Mouse (Mus musculus) gastrocnemius, postnatal 4 days (tissue): ENCODE measurements around the gene Brox. TPM values are rescaled to one million over a fixed set of nuclear protein-coding genes. Genes with fewer than 3 reads are reported as not detected.

ENCODE experiments used
- DNase-seq, 2 experiments: peaks; one replicate each; pipeline ENCODE4 v3.0.0; 2021 to 2022; ENCODE audit warnings: low spot score in 2 of 2, mixed read lengths in 2 of 2
- total RNA-seq, 2 experiments: library from RNA; stranded (reverse); gene quantifications; 2 replicates each; pipeline ENCODE4 v1.2.3; 2021

Gene Brox
- total RNA-seq, 2 experiments from 2014 or later: 27.6 to 38.2 TPM

GRCm38 (mm10) chr1:183272867-183273818, 23.9 kb downstream of the Brox start:
- DNase-seq: no peak

- DNase-seq: no peak
These were observed 29.4 kb downstream of the Brox start for GRCm38 (mm10) chr1:183267666-183268065.

- DNase-seq: no peak
These were observed 31.1 kb downstream of the Brox start for GRCm38 (mm10) chr1:183265921-183266467.

GRCm38 (mm10) chr1:183264145-183265008, 32.7 kb downstream of the Brox start:
- no peak for DNase-seq

GRCm38 (mm10) chr1:183252574-183252973, 44.5 kb downstream of the Brox start:
- DNase-seq: no peak

- DNase-seq: no peak
These were observed 45.3 kb downstream of the Brox start for GRCm38 (mm10) chr1:183251818-183252217.

- DNase-seq: no peak
These were observed 46.5 kb downstream of the Brox start for GRCm38 (mm10) chr1:183250612-183251011.

- no peak for DNase-seq
These were observed 48.9 kb downstream of the Brox start for GRCm38 (mm10) chr1:183248144-183248543.

- no peak for DNase-seq
These were observed 53.8 kb downstream of the Brox start for GRCm38 (mm10) chr1:183243293-183243692.

GRCm38 (mm10) chr1:183237901-183238300, 59.2 kb downstream of the Brox start:
- no peak for DNase-seq

- DNase-seq: no peak
These were observed 60.6 kb downstream of the Brox start for GRCm38 (mm10) chr1:183236460-183236859.

GRCm38 (mm10) chr1:183233679-183234174, 63.3 kb downstream of the Brox start:
- no peak for DNase-seq

GRCm38 (mm10) chr1:183232985-183233678, 63.9 kb downstream of the Brox start:
- DNase-seq: no peak

GRCm38 (mm10) chr1:183227469-183227868, 69.6 kb downstream of the Brox start:
- DNase-seq: no peak

Other genes starting within 250 kb of the Brox start
- 10 to 100 TPM; 19.3 to 22.2 TPM for gene Disp1, start 75.7 kb downstream of the Brox start, total RNA-seq
- gene Aida, start 679 bp downstream of the Brox start, total RNA-seq: 10 to 100 TPM; 58.3 to 65.7 TPM
- gene Mia3, start 72.3 kb upstream of the Brox start, total RNA-seq: 100 to 1,000 TPM; 140 to 149 TPM
- gene Taf1a, start 91.7 kb upstream of the Brox start, total RNA-seq: 10 to 100 TPM in 1 of 2 experiments, 1 to 10 TPM in 1; 7.4 to 10.4 TPM
- not detected for gene Hhipl2, start 120.9 kb upstream of the Brox start, total RNA-seq